Mouse (Mus musculus): ENCODE results near the gene Defb3. TPM values are rescaled to one million over a fixed set of nuclear protein-coding genes. Genes with fewer than 3 reads are reported as not detected.
A peak's percentile ranks its signal among the peaks of the same experiment; 100 is the strongest.
"Not testable (repeated sequence)": the region's sequence is repeated elsewhere in the genome, so short reads cannot be mapped to it uniquely, and the experiment has no call there.

Defb3 gene
- not detected for total RNA-seq (2021)

- intact Hi-C loops (cut with DNase I); DNase-seq: not testable (repeated sequence)
Observed at GRCm38 (mm10) chr8:19293060-19293459, at the start of gene Defb3. Gene Defb3 (plus strand): TSS chr8:19293360.

GRCm38 (mm10) chr8:19247280-19247679, 45.9 kb upstream of the Defb3 start, which contains the start of gene Defb5:
Gene Defb5 (plus strand): TSS chr8:19247580.
- DNase-seq: no peak
- intact Hi-C loops (cut with DNase I): no loop called here

GRCm38 (mm10) chr8:19258136-19258535, 35.0 kb upstream of the Defb3 start:
- DNase-seq: no peak
- intact Hi-C loops (cut with DNase I): no loop called here

- intact Hi-C loops (cut with DNase I): no loop called here
- DNase-seq: no peak
Observed at GRCm38 (mm10) chr8:19259667-19260066, 33.5 kb upstream of the Defb3 start.

GRCm38 (mm10) chr8:19298361-19298760, 5.2 kb downstream of the Defb3 start:
- DNase-seq; intact Hi-C loops (cut with DNase I): not testable (repeated sequence)

GRCm38 (mm10) chr8:19331836-19332235, 38.7 kb downstream of the Defb3 start:
- intact Hi-C loops (cut with DNase I): no loop called here

More at GRCm38 (mm10) chr8:19331836-19332235, 38.7 kb downstream of the Defb3 start:
- DNase-seq: peak in 1 of 2 experiments; percentile 5

Other genes starting within 250 kb of the Defb3 start
- not detected for gene Defb39, start 228.6 kb upstream of the Defb3 start, total RNA-seq (2021)
- not detected for gene Defb12, start 178.5 kb upstream of the Defb3 start, total RNA-seq (2021)
- gene Defb34, start 169.6 kb upstream of the Defb3 start, total RNA-seq (2021): not detected
- not detected for gene Gm45826, start 152.6 kb upstream of the Defb3 start, total RNA-seq (2021)
- gene Defb14, start 99.0 kb upstream of the Defb3 start, total RNA-seq (2021): not detected
- not detected for gene Defb4, start 94.7 kb upstream of the Defb3 start, total RNA-seq (2021)
- not detected for gene Defb6, start 67.9 kb upstream of the Defb3 start, total RNA-seq (2021)
- gene Defb46, start 53.4 kb upstream of the Defb3 start, total RNA-seq (2021): not detected
- gene Defb5, start 45.8 kb upstream of the Defb3 start, total RNA-seq (2021): not detected
- gene Defb8, start 154.2 kb downstream of the Defb3 start, total RNA-seq (2021): not detected
- gene Defb7, start 201.7 kb downstream of the Defb3 start, total RNA-seq (2021): not detected

Data from heart, postnatal 10 days (tissue).